ENCODE assay signal across 19 mouse cellular contexts in genomic region chr3:144662215-144662852, GRCm38 (mm10). TPM values are rescaled to one million over a fixed set of nuclear protein-coding genes. Genes with fewer than 3 reads are reported as not detected.
A peak's percentile ranks its signal among the peaks of the same experiment; 100 is the strongest.
DNase-seq lines count a peak whose midpoint lies in the region; ATAC-seq and TF ChIP-seq lines count a peak whose summit lies in the region.
"Had no signal": no experiment of that assay in that cellular context is flagged by ENCODE, and none has a peak within 500 bp of the region (broad histone marks: within the 10 kb centered on the region; RNA-seq: fewer than 3 reads in every experiment).

No protein-coding gene starts in this region.

- no peak overlapping the region for H3K27ac ChIP-seq in heart, embryonic 11.5 days (ENCODE audit: low read depth, low read length)
- peak overlapping the region; percentile 51 for H3K27ac ChIP-seq in bone marrow, adult 2 months (ENCODE audit: control insufficient read depth, insufficient read depth, low read depth, low read length, poor library complexity)
- H3K27ac ChIP-seq in intestine, postnatal 0 days (ENCODE audit: low read depth, low read length), result peak overlapping the region; percentile 74
- H3K27ac ChIP-seq in liver, embryonic 15.5 days (replicated peaks), result peak overlapping the region; percentile 66
- H3K27ac ChIP-seq in neural tube, embryonic 15.5 days (replicated peaks), result no peak overlapping the region
- H3K27ac ChIP-seq: hindbrain, embryonic 13.5 days; layer of hippocampus, adult 2 months had no signal

- DNase-seq in heart, postnatal 10 days, result no peak
- no peak for DNase-seq in adrenal gland, adult 2 months
- DNase-seq in frontal cortex, postnatal 36 days (ENCODE audit: low spot score in 2 of 2), result no peak
- DNase-seq: cerebellum, adult 18-20 months; cerebellum, postnatal 14 days; kidney, adult 9 months; kidney, postnatal 14 days; layer of hippocampus, postnatal 36 days; lung, embryonic 14.5 days had no signal

- no peak overlapping the region for H3K4me3 ChIP-seq in heart, embryonic 11.5 days (ENCODE audit: low read depth, low read length)
- H3K4me3 ChIP-seq in bone marrow, adult 2 months (replicated peaks; ENCODE audit: control insufficient read depth, low read depth, low read length), result no peak overlapping the region
- no peak overlapping the region for H3K4me3 ChIP-seq in intestine, postnatal 0 days (ENCODE audit: low read depth, low read length)
- H3K4me3 ChIP-seq in liver, embryonic 15.5 days (replicated peaks), result no peak overlapping the region
- H3K4me3 ChIP-seq in neural tube, embryonic 15.5 days (replicated peaks), result no peak overlapping the region
- H3K4me3 ChIP-seq: hindbrain, embryonic 13.5 days; layer of hippocampus, adult 2 months had no signal

- H3K36me3 ChIP-seq in heart, embryonic 11.5 days (ENCODE audit: control insufficient read depth, insufficient read depth, low read length), result no peaks in the 10 kb centered on the region
- H3K36me3 ChIP-seq in intestine, postnatal 0 days (ENCODE audit: control insufficient read depth, insufficient read depth), result no peaks in the 10 kb centered on the region
- H3K36me3 ChIP-seq in liver, embryonic 15.5 days (replicated peaks), result no peaks in the 10 kb centered on the region
- no peaks in the 10 kb centered on the region for H3K36me3 ChIP-seq in neural tube, embryonic 15.5 days
- H3K36me3 ChIP-seq: hindbrain, embryonic 13.5 days had no signal

- H3K4me2 ChIP-seq in heart, embryonic 11.5 days, result no peak overlapping the region
- no peak overlapping the region for H3K4me2 ChIP-seq in intestine, postnatal 0 days (replicated peaks; ENCODE audit: low read depth)
- H3K4me2 ChIP-seq in liver, embryonic 15.5 days, result peak overlapping the region; percentile 45
- H3K4me2 ChIP-seq in neural tube, embryonic 15.5 days, result no peak overlapping the region
- H3K4me2 ChIP-seq: hindbrain, embryonic 13.5 days; lung, embryonic 14.5 days had no signal

- no peak overlapping the region for H3K9ac ChIP-seq in heart, embryonic 11.5 days (ENCODE audit: low read depth, low read length)
- no peak overlapping the region for H3K9ac ChIP-seq in intestine, postnatal 0 days (ENCODE audit: low read depth, low read length)
- H3K9ac ChIP-seq in liver, embryonic 15.5 days, result no peak overlapping the region
- no peak overlapping the region for H3K9ac ChIP-seq in neural tube, embryonic 15.5 days (replicated peaks)
- H3K9ac ChIP-seq: hindbrain, embryonic 13.5 days; lung, embryonic 14.5 days had no signal

- no peak for TF ChIP-seq CTCF in bone marrow, adult 2 months (IDR thresholded peaks at IDR 0.05; ENCODE audit: control insufficient read depth, insufficient read depth, low read length)
- TF ChIP-seq CTCF in intestine, postnatal 0 days (IDR thresholded peaks at IDR 0.05; ENCODE audit: low read depth), result no peak

- no peaks in the 10 kb centered on the region for H3K27me3 ChIP-seq in heart, embryonic 11.5 days (ENCODE audit: control insufficient read depth, insufficient read depth, low read length)
- no peaks in the 10 kb centered on the region for H3K27me3 ChIP-seq in intestine, postnatal 0 days (replicated peaks; ENCODE audit: control insufficient read depth, insufficient read depth, low read length)
- H3K27me3 ChIP-seq in liver, embryonic 15.5 days, result no peaks in the 10 kb centered on the region
- no peaks in the 10 kb centered on the region for H3K27me3 ChIP-seq in neural tube, embryonic 15.5 days (replicated peaks)
- H3K27me3 ChIP-seq: hindbrain, embryonic 13.5 days; Patski had no signal

- 61% methylated on average over 8 of the region's 8 CpGs for WGBS in heart, embryonic 11.5 days (ENCODE audit: insufficient replicate concordance)
- 54% methylated on average over 8 of the region's 8 CpGs for WGBS in bone marrow, adult 2 months
- WGBS in intestine, postnatal 0 days, result 59% methylated on average over 8 of the region's 8 CpGs
- 19% methylated on average over 8 of the region's 8 CpGs for WGBS in liver, embryonic 15.5 days (ENCODE audit: insufficient replicate concordance)
- WGBS in neural tube, embryonic 15.5 days, result 84% methylated on average over 8 of the region's 8 CpGs

- peaks cover 5% of the 10 kb centered on the region for H3K4me1 ChIP-seq in heart, embryonic 11.5 days (ENCODE audit: control insufficient read depth, insufficient read depth, low read length)
- peaks cover 6% of the 10 kb centered on the region for H3K4me1 ChIP-seq in bone marrow, adult 2 months (ENCODE audit: control insufficient read depth, insufficient read depth, low read length)
- H3K4me1 ChIP-seq in intestine, postnatal 0 days (replicated peaks; ENCODE audit: control insufficient read depth, insufficient read depth, low read length), result peaks cover 8% of the 10 kb centered on the region; the same call in 1 of the 2 replicates
- H3K4me1 ChIP-seq in liver, embryonic 15.5 days (replicated peaks), result peaks cover 49% of the 10 kb centered on the region
- H3K4me1 ChIP-seq in neural tube, embryonic 15.5 days, result peaks cover 13% of the 10 kb centered on the region

- intact Hi-C loops in heart, postnatal 10 days (cut with DNase I), result loop anchor here (5.0 kb wide), 1 partner anchor 35 kb away; no protein-coding TSS in a partner anchor

- H3K9me3 ChIP-seq in heart, embryonic 11.5 days (replicated peaks; ENCODE audit: control insufficient read depth, low read length), result no peaks in the 10 kb centered on the region
- no peaks in the 10 kb centered on the region for H3K9me3 ChIP-seq in intestine, postnatal 0 days (ENCODE audit: control insufficient read depth)
- no peaks in the 10 kb centered on the region for H3K9me3 ChIP-seq in liver, embryonic 15.5 days (replicated peaks)
- H3K9me3 ChIP-seq in neural tube, embryonic 15.5 days (replicated peaks), result 0 out of 2 replicates have a peak, but pooled peaks cover 3% of the 10 kb centered on the region
- H3K9me3 ChIP-seq: hindbrain, embryonic 13.5 days had no signal

- ATAC-seq in heart, embryonic 11.5 days (replicated peaks; ENCODE audit: insufficient number of reproducible peaks, low FRiP score, low TSS enrichment), result peak; percentile 72; the same call in 1 of the 2 replicates
- no peak for ATAC-seq in intestine, postnatal 0 days
- ATAC-seq in liver, embryonic 15.5 days (ENCODE audit: insufficient read depth), result peak; percentile 79
- ATAC-seq in neural tube, embryonic 15.5 days (ENCODE audit: low FRiP score), result no peak
- ATAC-seq: forebrain, embryonic 16.5 days; midbrain, embryonic 16.5 days; Patski had no signal

- TF ChIP-seq POLR2A in bone marrow, adult 2 months (IDR thresholded peaks at IDR 0.05; ENCODE audit: borderline replicate concordance, control insufficient read depth, low read depth, low read length), result no peak

RNA-seq across cellular contexts. Expression of gene Sh3glb1, which starts 57.8 kb away (rescaled TPM):
- 133 and 139 TPM in 2 replicates for polyA plus RNA-seq in heart, embryonic 11.5 days (2014; fragmentation: Nextera tagmentation; extraction: Ambion mirVana)
- 100 to 1,000 TPM; 288 to 292 TPM for total RNA-seq in heart, postnatal 10 days (2021)
- 115 and 118 TPM in 2 replicates for polyA plus RNA-seq in bone marrow, adult 2 months (2011; ENCODE audit: insufficient read depth, insufficient read length, low replicate concordance, missing spikeins)
- 158 and 161 TPM in 2 replicates for polyA plus RNA-seq in intestine, postnatal 0 days (2015; fragmentation: Nextera tagmentation; extraction: Ambion mirVana)
- polyA plus RNA-seq in liver, embryonic 15.5 days (2015; fragmentation: Nextera tagmentation; extraction: Ambion mirVana), result 79.7 and 86.7 TPM in 2 replicates
- 114 TPM in 2 replicates for polyA plus RNA-seq in neural tube, embryonic 15.5 days (2015; fragmentation: Nextera tagmentation; extraction: Ambion mirVana)
- 100 to 1,000 TPM; 168 to 210 TPM for total RNA-seq in adrenal gland, adult 2 months (2021)
- polyA plus RNA-seq in adrenal gland, adult 2 months (2012; rRNA removed), result 14.2 and 16.3 TPM in 2 replicates

Comparison
In these comparisons a context has a peak if more than half of its experiments do, and no peak if none do; other contexts are left out.
1. ATAC-seq: peak in heart, embryonic 11.5 days (single experiment) and liver, embryonic 15.5 days (single experiment); none in intestine, postnatal 0 days (single experiment) and neural tube, embryonic 15.5 days (single experiment).
2. H3K27ac ChIP-seq: peak in bone marrow, adult 2 months (single experiment), intestine, postnatal 0 days (single experiment) and liver, embryonic 15.5 days (single experiment); none in heart, embryonic 11.5 days (single experiment) and neural tube, embryonic 15.5 days (single experiment).